Mouse (Mus musculus) megakaryocyte, embryonic 14.5 days (primary cell): ENCODE results near the gene Cd4. TPM values are rescaled to one million over a fixed set of nuclear protein-coding genes. Genes with fewer than 3 reads are reported as not detected.
"Not testable (repeated sequence)": the region's sequence is repeated elsewhere in the genome, so short reads cannot be mapped to it uniquely, and the experiment has no call there.

Source experiments
- H3K27me3 ChIP-seq: replicated peaks from 2 replicates; pipeline ENCODE3; 2012; ENCODE audit warnings: inconsistent platforms
- H3K36me3 ChIP-seq: replicated peaks from 2 replicates; pipeline ENCODE3; 2012; ENCODE audit warnings: low read length, inconsistent platforms, mixed read lengths
- H3K4me1 ChIP-seq: 2 replicates; pipeline ENCODE4 v1.6.1; 2012; ENCODE audit warnings: inconsistent platforms
- H3K4me3 ChIP-seq: replicated peaks from 2 replicates; pipeline ENCODE3; 2012; ENCODE audit warnings: moderate library complexity, mild to moderate bottlenecking, inconsistent platforms
- H3K9me3 ChIP-seq: 2 replicates; pipeline ENCODE4 v1.6.1; 2012; ENCODE audit warnings: inconsistent platforms
- FLI1 ChIP-seq: IDR thresholded peaks from 2 replicates; pipeline ENCODE4 v1.6.1; 2012; ENCODE audit warnings: low read length, inconsistent platforms, mixed read lengths
- GATA1 ChIP-seq: IDR thresholded peaks from 3 replicates; pipeline ENCODE4 v1.6.1; 2012; ENCODE audit warnings: mixed read lengths, low read length, inconsistent platforms, borderline replicate concordance
- polyA plus RNA-seq: library from polyadenylated mRNA; stranded (reverse); fragments of >175 nt; gene quantifications from 2 replicates; pipeline ENCODE4 v1.2.3, GENCODE M21; 2012; ENCODE audit warnings: low replicate concordance; ENCODE audit not compliant: insufficient read depth

The Cd4 gene
- polyA plus RNA-seq, 1 experiment, result 0.35 TPM

DNA sequence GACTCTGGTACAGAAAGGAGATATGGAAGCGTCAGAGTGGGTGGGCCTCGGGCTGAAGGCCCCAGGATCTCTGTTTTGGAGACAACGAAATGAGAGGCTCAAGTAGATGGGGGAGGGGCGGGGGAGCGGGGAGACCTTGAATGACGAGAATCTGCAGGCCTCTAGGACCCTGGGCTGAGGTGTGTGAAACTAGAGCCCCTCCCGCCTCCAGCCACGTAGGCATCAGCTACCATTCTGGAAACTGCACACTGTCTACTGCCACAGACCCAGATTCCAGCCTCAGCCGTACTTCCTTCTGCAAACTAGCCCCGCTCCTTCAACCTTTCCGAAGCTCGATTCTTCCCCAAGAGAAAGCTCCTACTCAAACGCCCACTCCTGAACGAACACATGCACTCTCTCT, 31.7 kb downstream of the Cd4 start:
- H3K4me3 ChIP-seq, result peak overlapping the region; percentile 76
- H3K4me1 ChIP-seq, result peaks cover 34% of the 10 kb centered on the region
- H3K27me3 ChIP-seq, result peaks cover 89% of the 10 kb centered on the region
- TF ChIP-seq GATA1 (no peak), FLI1 (no peak)
- H3K9me3 ChIP-seq, result no peaks in the 10 kb centered on the region
- H3K36me3 ChIP-seq, result no peaks in the 10 kb centered on the region

DNA sequence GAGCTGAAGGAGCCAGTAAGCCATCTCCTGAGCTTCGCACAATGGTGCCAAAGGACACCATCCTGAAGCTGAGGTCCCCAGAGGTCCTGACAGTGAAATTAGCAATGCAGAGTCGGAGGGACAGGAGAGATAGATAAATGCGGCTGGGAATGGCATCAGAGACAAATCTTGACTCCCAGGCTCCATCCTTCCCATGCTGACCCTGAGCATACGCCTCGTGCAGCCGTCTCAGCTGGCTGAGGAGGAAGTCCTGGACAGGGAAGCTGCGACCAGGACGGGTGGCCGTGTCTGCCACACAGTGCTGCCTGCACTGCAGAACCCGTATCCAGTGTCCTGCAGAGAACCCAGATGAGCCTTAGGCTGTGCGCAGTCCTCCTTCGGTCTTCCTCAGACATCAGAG, 33.4 kb downstream of the Cd4 start:
- H3K36me3 ChIP-seq, result no peaks in the 10 kb centered on the region
- no peak for TF ChIP-seq GATA1
- TF ChIP-seq FLI1, result no peak
- H3K27me3 ChIP-seq, result peaks cover 80% of the 10 kb centered on the region
- no peak overlapping the region for H3K4me3 ChIP-seq
- H3K4me1 ChIP-seq, result peaks cover 30% of the 10 kb centered on the region
- H3K9me3 ChIP-seq, result no peaks in the 10 kb centered on the region

DNA sequence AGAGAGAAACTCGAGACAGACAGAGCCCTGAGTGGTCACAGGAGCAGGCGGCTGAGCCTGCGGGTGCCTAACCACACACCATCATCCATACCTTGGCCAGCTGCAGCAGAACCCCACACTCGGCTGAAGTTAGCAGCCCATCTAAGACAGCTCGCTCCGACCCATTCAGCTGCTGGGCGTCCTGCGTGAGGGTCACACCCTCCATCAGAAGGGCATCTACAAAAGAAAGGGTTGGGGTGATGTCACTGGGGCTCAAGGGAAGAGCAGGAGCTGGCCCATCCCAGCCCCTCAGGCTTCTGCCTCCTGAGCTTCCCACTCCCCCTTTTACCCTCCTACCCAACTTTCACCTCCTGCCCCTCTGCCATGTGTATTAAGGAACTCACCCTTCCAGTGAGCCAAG, 37.5 kb downstream of the Cd4 start:
- Histone ChIP-seq H3K4me3 (no peak overlapping the region), H3K4me1 (peaks cover 25% of the 10 kb centered on the region), H3K27me3 (peaks cover 64% of the 10 kb centered on the region), H3K9me3 (no peaks in the 10 kb centered on the region), H3K36me3 (no peaks in the 10 kb centered on the region)
- TF ChIP-seq GATA1 (no peak), FLI1 (no peak)

DNA sequence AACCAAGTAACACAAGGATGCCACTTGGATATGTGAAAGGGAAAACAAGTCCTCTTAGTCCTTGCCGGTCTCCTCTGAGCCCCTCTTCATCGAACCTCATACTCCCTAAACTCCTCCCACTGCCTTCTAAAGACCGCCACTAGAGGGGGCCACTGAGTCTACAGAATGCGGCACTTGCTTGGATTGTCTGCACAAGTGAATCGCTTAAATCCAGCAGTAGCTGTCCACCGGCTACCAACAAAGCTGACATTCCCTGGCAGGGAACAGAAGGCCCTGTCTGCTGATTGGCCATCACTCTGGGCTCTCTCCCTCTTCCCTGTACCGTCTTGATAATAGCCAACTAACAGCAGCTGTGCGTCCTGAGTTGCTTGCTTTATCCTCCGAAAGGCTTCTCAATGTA, 40.7 kb downstream of the Cd4 start:
- Histone ChIP-seq H3K27me3 (peaks cover 56% of the 10 kb centered on the region), H3K4me1 (peaks cover 20% of the 10 kb centered on the region), H3K4me3 (peak overlapping the region; percentile 72), H3K36me3 (no peaks in the 10 kb centered on the region), H3K9me3 (no peaks in the 10 kb centered on the region)
- TF ChIP-seq GATA1 (no peak), FLI1 (no peak)

- peaks cover 36% of the 10 kb centered on the region; the same call in 1 of the 2 replicates for H3K4me1 ChIP-seq
- peaks cover 49% of the 10 kb centered on the region for H3K27me3 ChIP-seq
- peaks cover 5% of the 10 kb centered on the region for H3K36me3 ChIP-seq
- no peak within 1 kb of the TSS for H3K4me3 ChIP-seq
- TF ChIP-seq FLI1 (no peak), GATA1 (no peak)
- no peaks in the 10 kb centered on the region for H3K9me3 ChIP-seq
These were observed 47.5 kb downstream of the Cd4 start, which contains the start of gene Gnb3 for GRCm38 (mm10) chr6:124840241-124841167. Gene Gnb3 (minus strand): TSS chr6:124840275.

DNA sequence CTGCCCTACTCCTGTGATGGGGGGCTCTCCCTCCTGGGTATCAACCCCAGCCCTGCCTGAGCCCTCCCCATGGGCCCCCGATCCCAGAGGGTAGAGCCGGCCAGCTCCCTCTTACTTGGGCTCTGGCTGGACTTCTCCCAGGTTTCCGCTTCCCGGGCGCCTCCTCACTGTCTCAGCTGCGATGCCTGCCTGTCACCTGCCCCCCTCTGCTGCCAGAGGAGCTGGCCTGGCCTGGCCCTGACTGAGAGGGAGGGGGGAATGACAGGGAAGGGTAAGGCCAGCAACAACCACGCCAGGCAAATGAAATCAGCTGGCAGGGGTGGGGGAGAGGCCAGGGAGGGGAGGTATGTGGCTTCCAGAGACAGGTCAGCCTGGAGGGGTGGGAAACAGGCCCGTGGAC, 48.2 kb downstream of the Cd4 start:
- Histone ChIP-seq H3K4me1 (peaks cover 41% of the 10 kb centered on the region), H3K27me3 (peaks cover 42% of the 10 kb centered on the region), H3K4me3 (no peak overlapping the region), H3K9me3 (no peaks in the 10 kb centered on the region), H3K36me3 (peaks cover 11% of the 10 kb centered on the region)
- TF ChIP-seq GATA1, result no peak
- no peak for TF ChIP-seq FLI1

GRCm38 (mm10) chr6:124836411-124836810, 51.6 kb downstream of the Cd4 start:
- no peak for TF ChIP-seq FLI1
- TF ChIP-seq GATA1, result no peak
- H3K4me3 ChIP-seq, result no peak overlapping the region
- peaks cover 29% of the 10 kb centered on the region for H3K27me3 ChIP-seq
- H3K4me1 ChIP-seq, result peaks cover 56% of the 10 kb centered on the region
- H3K36me3 ChIP-seq, result peaks cover 44% of the 10 kb centered on the region
- H3K9me3 ChIP-seq, result no peaks in the 10 kb centered on the region

GRCm38 (mm10) chr6:124835531-124835930, 52.5 kb downstream of the Cd4 start:
- H3K9me3 ChIP-seq, result no peaks in the 10 kb centered on the region
- TF ChIP-seq FLI1, result no peak
- no peak for TF ChIP-seq GATA1
- no peak overlapping the region for H3K4me3 ChIP-seq
- H3K27me3 ChIP-seq, result peaks cover 27% of the 10 kb centered on the region
- peaks cover 47% of the 10 kb centered on the region for H3K36me3 ChIP-seq
- peaks cover 63% of the 10 kb centered on the region for H3K4me1 ChIP-seq

DNA sequence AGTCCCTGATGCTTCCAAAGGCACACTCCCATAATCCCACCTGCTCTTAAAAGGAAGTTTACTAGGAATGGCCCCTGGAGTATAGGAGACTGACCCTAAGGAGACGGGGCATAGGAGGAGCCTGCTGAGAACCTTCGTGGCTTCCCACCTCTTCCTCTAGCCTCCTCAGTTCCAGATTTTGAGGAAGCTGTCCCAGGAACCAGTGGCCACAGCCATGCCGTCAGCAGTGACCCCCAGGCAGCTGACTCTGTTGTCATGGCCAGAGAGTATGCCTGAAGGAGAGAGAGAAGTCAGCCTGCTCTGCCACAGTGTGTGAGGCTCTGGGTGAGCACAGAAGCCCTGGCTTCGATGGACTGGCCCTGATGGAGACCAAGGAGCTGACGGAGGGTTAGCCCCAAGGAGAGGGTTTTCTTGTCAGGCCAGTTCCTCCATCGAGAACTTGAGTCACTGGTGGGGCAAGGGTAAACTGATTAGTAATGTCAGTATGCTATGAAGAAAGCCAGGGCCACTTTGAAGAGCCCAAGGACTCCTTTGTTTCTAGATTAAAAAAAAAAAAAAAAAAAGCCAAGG, 53.4 kb downstream of the Cd4 start:
- H3K36me3 ChIP-seq, result peaks cover 47% of the 10 kb centered on the region
- H3K4me3 ChIP-seq, result no peak overlapping the region
- peaks cover 58% of the 10 kb centered on the region for H3K4me1 ChIP-seq
- H3K27me3 ChIP-seq, result peaks cover 18% of the 10 kb centered on the region
- no peaks in the 10 kb centered on the region for H3K9me3 ChIP-seq
- no peak for TF ChIP-seq FLI1
- TF ChIP-seq GATA1, result no peak

GRCm38 (mm10) chr6:124831649-124832048, 56.4 kb downstream of the Cd4 start:
- H3K36me3 ChIP-seq, result peaks cover 56% of the 10 kb centered on the region
- H3K4me3 ChIP-seq, result no peak overlapping the region
- no peaks in the 10 kb centered on the region for H3K9me3 ChIP-seq
- peaks cover 59% of the 10 kb centered on the region for H3K4me1 ChIP-seq
- no peak for TF ChIP-seq GATA1
- no peak for TF ChIP-seq FLI1
- no peaks in the 10 kb centered on the region for H3K27me3 ChIP-seq

DNA sequence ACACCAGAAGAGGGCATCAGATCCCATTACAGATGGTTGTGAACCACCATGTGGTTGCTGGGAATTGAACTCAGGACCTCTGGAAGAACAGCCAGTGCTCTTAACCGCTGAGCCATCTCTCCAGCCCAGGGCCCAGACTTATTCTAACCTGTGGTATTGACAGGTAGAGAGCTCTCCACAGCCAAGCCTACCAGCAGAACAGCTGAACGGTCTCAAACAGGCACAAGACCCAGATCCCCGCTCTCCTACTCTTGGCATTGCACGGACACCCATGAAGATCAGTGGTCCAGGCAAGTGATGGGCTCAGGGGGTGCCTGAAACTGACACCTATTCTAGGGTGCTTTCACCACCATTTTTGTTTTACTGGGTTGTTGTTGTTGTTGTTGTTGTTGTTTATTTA, 56.8 kb downstream of the Cd4 start:
- H3K36me3 ChIP-seq, result peaks cover 61% of the 10 kb centered on the region
- not testable (repeated sequence) for H3K9me3 ChIP-seq, H3K27me3 ChIP-seq
- H3K4me3 ChIP-seq, result peak overlapping the region; percentile 23
- H3K4me1 ChIP-seq, result peaks cover 60% of the 10 kb centered on the region
